Mouse (Mus musculus): ENCODE data around the gene Kctd10. TPM values are rescaled to one million over a fixed set of nuclear protein-coding genes. Genes with fewer than 3 reads are reported as not detected.

Kctd10 gene
- total RNA-seq, 1 experiment: 94.6 TPM

- Histone ChIP-seq H3K27ac (ENCODE audit: insufficient read depth, low read depth, low read length, poor library complexity, severe bottlenecking) (no peak overlapping the region), H3K36me3 (ENCODE audit: control insufficient read depth, insufficient read depth, low read length, poor library complexity, severe bottlenecking) (peaks cover 77% of the 10 kb centered on the region), H3K4me3 (ENCODE audit: insufficient read depth in 1 of 2, low read depth in 1 of 2, low read length in 2 of 2, poor library complexity in 1 of 2, severe bottlenecking in 1 of 2) (no peak overlapping the region), H3K4me1 (ENCODE audit: control insufficient read depth in 2 of 2, insufficient read depth in 2 of 2, low read length in 2 of 2, poor library complexity in 1 of 2) (peaks cover 0 to 4% of the 10 kb centered on the region in 2 experiments; a peak in 1 of 4 replicates), H3K9me3 (ENCODE audit: control insufficient read depth, insufficient read depth, low read depth, low read length) (no peaks in the 10 kb centered on the region), H3K9ac (ENCODE audit: insufficient read depth, low read depth, low read length, poor library complexity, severe bottlenecking) (no peak overlapping the region)
- DNase-seq (ENCODE audit: low read depth, low spot score): no peak
- in situ Hi-C loops (cut with MboI; ENCODE audit: low sequenced_read_pairs in 2 of 2, unreplicated experiment in 2 of 2): no loop called here
- TF ChIP-seq CHD2 (IDR thresholded peaks at IDR 0.05; ENCODE audit: low read depth, low read length) (no peak), ZC3H11A (IDR thresholded peaks at IDR 0.05; ENCODE audit: borderline replicate concordance, low read depth, low read length) (no peak), MAFK (IDR thresholded peaks at IDR 0.05; ENCODE audit: insufficient read depth, low read depth, low read length) (no peak), HCFC1 (IDR thresholded peaks at IDR 0.05; ENCODE audit: borderline replicate concordance, insufficient read depth, low read length) (no peak), ZNF384 (IDR thresholded peaks at IDR 0.05; ENCODE audit: low read depth, low read length) (no peak)
Measured at GRCm38 (mm10) chr5:114410429-114410828, 30.1 kb upstream of the Kctd10 start.

DNA sequence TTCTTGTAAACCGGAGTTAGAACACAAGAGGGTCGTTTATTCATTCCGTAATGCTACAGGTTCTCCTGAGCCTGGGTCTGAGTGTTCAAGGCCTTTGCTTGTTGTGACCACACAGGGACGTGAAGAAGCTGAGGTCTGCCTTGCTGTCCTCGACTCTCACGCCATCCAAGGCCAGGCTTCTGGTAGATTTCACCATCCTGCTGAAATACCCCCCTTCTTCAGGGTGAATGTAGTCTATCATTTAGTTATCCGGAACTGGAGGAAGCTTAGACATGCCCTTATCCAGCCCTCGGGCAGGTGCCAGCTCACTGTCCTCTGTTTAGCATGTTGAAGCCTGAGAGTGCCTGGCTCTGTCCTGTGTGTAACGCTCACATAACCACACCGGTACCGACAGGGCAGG is 28.5 kb upstream of the Kctd10 start:
- Histone ChIP-seq H3K9ac (ENCODE audit: insufficient read depth, low read depth, low read length, poor library complexity, severe bottlenecking) (no peak overlapping the region), H3K4me1 (ENCODE audit: control insufficient read depth in 2 of 2, insufficient read depth in 2 of 2, low read length in 2 of 2, poor library complexity in 1 of 2) (peaks cover 0 to 4% of the 10 kb centered on the region in 2 experiments; a peak in 1 of 4 replicates), H3K4me3 (ENCODE audit: insufficient read depth in 1 of 2, low read depth in 1 of 2, low read length in 2 of 2, poor library complexity in 1 of 2, severe bottlenecking in 1 of 2) (no peak overlapping the region), H3K27ac (ENCODE audit: insufficient read depth, low read depth, low read length, poor library complexity, severe bottlenecking) (no peak overlapping the region), H3K36me3 (ENCODE audit: control insufficient read depth, insufficient read depth, low read length, poor library complexity, severe bottlenecking) (peaks cover 75% of the 10 kb centered on the region), H3K9me3 (ENCODE audit: control insufficient read depth, insufficient read depth, low read depth, low read length) (no peaks in the 10 kb centered on the region)
- TF ChIP-seq ZC3H11A (IDR thresholded peaks at IDR 0.05; ENCODE audit: borderline replicate concordance, low read depth, low read length) (no peak), MAFK (IDR thresholded peaks at IDR 0.05; ENCODE audit: insufficient read depth, low read depth, low read length) (no peak)
- DNase-seq (ENCODE audit: low read depth, low spot score): no peak
- in situ Hi-C loops (cut with MboI; ENCODE audit: low sequenced_read_pairs in 2 of 2, unreplicated experiment in 2 of 2): no loop called here

GRCm38 (mm10) chr5:114407810-114408209 is 27.5 kb upstream of the Kctd10 start:
- in situ Hi-C loops (cut with MboI; ENCODE audit: low sequenced_read_pairs in 2 of 2, unreplicated experiment in 2 of 2): no loop called here
- peaks cover 77% of the 10 kb centered on the region for H3K36me3 ChIP-seq (ENCODE audit: control insufficient read depth, insufficient read depth, low read length, poor library complexity, severe bottlenecking)

GRCm38 (mm10) chr5:114407269-114407668 is 27.0 kb upstream of the Kctd10 start:
- H3K9me3 ChIP-seq (ENCODE audit: control insufficient read depth, insufficient read depth, low read depth, low read length): no peaks in the 10 kb centered on the region
- DNase-seq (ENCODE audit: low read depth, low spot score): no peak
- no peak overlapping the region for H3K9ac ChIP-seq (ENCODE audit: insufficient read depth, low read depth, low read length, poor library complexity, severe bottlenecking)
- no peak overlapping the region for H3K27ac ChIP-seq (ENCODE audit: insufficient read depth, low read depth, low read length, poor library complexity, severe bottlenecking)
- in situ Hi-C loops (cut with MboI; ENCODE audit: low sequenced_read_pairs in 2 of 2, unreplicated experiment in 2 of 2): no loop called here
- no peak overlapping the region for H3K4me3 ChIP-seq (ENCODE audit: insufficient read depth in 1 of 2, low read depth in 1 of 2, low read length in 2 of 2, poor library complexity in 1 of 2, severe bottlenecking in 1 of 2)
- H3K4me1 ChIP-seq (ENCODE audit: control insufficient read depth in 2 of 2, insufficient read depth in 2 of 2, low read length in 2 of 2, poor library complexity in 1 of 2): peaks cover 0 to 4% of the 10 kb centered on the region in 2 experiments; a peak in 1 of 4 replicates
- TF ChIP-seq ZNF384 (IDR thresholded peaks at IDR 0.05; ENCODE audit: low read depth, low read length): no peak
- no peak for TF ChIP-seq MAFK (IDR thresholded peaks at IDR 0.05; ENCODE audit: insufficient read depth, low read depth, low read length)
- no peak for TF ChIP-seq ZC3H11A (IDR thresholded peaks at IDR 0.05; ENCODE audit: borderline replicate concordance, low read depth, low read length)
- TF ChIP-seq HCFC1 (IDR thresholded peaks at IDR 0.05; ENCODE audit: borderline replicate concordance, insufficient read depth, low read length): no peak
- no peak for TF ChIP-seq CHD2 (IDR thresholded peaks at IDR 0.05; ENCODE audit: low read depth, low read length)
- peaks cover 77% of the 10 kb centered on the region for H3K36me3 ChIP-seq (ENCODE audit: control insufficient read depth, insufficient read depth, low read length, poor library complexity, severe bottlenecking)

More at GRCm38 (mm10) chr5:114407810-114408209, 27.5 kb upstream of the Kctd10 start:
- TF ChIP-seq HCFC1 (IDR thresholded peaks at IDR 0.05; ENCODE audit: borderline replicate concordance, insufficient read depth, low read length) (no peak), CHD2 (IDR thresholded peaks at IDR 0.05; ENCODE audit: low read depth, low read length) (no peak), ZNF384 (IDR thresholded peaks at IDR 0.05; ENCODE audit: low read depth, low read length) (no peak), MAFK (IDR thresholded peaks at IDR 0.05; ENCODE audit: insufficient read depth, low read depth, low read length) (no peak), ZC3H11A (IDR thresholded peaks at IDR 0.05; ENCODE audit: borderline replicate concordance, low read depth, low read length) (no peak)
- no peak overlapping the region for H3K27ac ChIP-seq (ENCODE audit: insufficient read depth, low read depth, low read length, poor library complexity, severe bottlenecking)
- no peak overlapping the region for H3K9ac ChIP-seq (ENCODE audit: insufficient read depth, low read depth, low read length, poor library complexity, severe bottlenecking)
- DNase-seq (ENCODE audit: low read depth, low spot score): no peak
- H3K4me3 ChIP-seq (ENCODE audit: insufficient read depth in 1 of 2, low read depth in 1 of 2, low read length in 2 of 2, poor library complexity in 1 of 2, severe bottlenecking in 1 of 2): no peak overlapping the region
- no peaks in the 10 kb centered on the region for H3K9me3 ChIP-seq (ENCODE audit: control insufficient read depth, insufficient read depth, low read depth, low read length)
- peaks cover 0 to 4% of the 10 kb centered on the region in 2 experiments; a peak in 1 of 4 replicates for H3K4me1 ChIP-seq (ENCODE audit: control insufficient read depth in 2 of 2, insufficient read depth in 2 of 2, low read length in 2 of 2, poor library complexity in 1 of 2)

DNA sequence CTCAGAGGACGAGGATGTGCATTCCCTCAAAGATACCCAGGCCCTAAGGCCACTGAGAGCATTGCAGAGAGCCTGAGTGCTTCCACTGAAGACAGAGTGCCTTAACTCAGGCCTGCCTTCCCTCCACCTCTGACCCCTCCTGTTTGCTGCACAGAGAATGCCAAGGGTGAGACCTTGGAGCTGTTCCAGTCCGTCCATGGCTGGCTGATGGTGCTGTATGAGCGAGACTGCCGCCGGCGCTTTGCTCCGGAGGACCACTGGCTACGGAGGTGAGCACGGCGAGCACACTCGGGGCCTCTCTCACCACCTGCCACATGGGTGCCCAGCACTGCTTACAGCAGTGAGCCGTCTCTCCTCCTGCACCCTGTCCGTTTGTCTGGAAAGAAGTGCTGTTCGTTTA is 26.3 kb upstream of the Kctd10 start:
- peaks cover 0 to 6% of the 10 kb centered on the region in 2 experiments; a peak in 1 of 4 replicates for H3K4me1 ChIP-seq (ENCODE audit: control insufficient read depth in 2 of 2, insufficient read depth in 2 of 2, low read length in 2 of 2, poor library complexity in 1 of 2)
- in situ Hi-C loops (cut with MboI; ENCODE audit: low sequenced_read_pairs in 2 of 2, unreplicated experiment in 2 of 2): no loop called here
- no peak overlapping the region; the same call in 1 of the 2 replicates for H3K27ac ChIP-seq (ENCODE audit: insufficient read depth, low read depth, low read length, poor library complexity, severe bottlenecking)
- H3K36me3 ChIP-seq (ENCODE audit: control insufficient read depth, insufficient read depth, low read length, poor library complexity, severe bottlenecking): peaks cover 74% of the 10 kb centered on the region
- no peak overlapping the region for H3K4me3 ChIP-seq (ENCODE audit: insufficient read depth in 1 of 2, low read depth in 1 of 2, low read length in 2 of 2, poor library complexity in 1 of 2, severe bottlenecking in 1 of 2)
- no peak for DNase-seq (ENCODE audit: low read depth, low spot score)
- no peak for TF ChIP-seq MAFK (IDR thresholded peaks at IDR 0.05; ENCODE audit: insufficient read depth, low read depth, low read length)
- TF ChIP-seq ZC3H11A (IDR thresholded peaks at IDR 0.05; ENCODE audit: borderline replicate concordance, low read depth, low read length): no peak
- no peak for TF ChIP-seq ZNF384 (IDR thresholded peaks at IDR 0.05; ENCODE audit: low read depth, low read length)
- no peak for TF ChIP-seq CHD2 (IDR thresholded peaks at IDR 0.05; ENCODE audit: low read depth, low read length)
- TF ChIP-seq HCFC1 (IDR thresholded peaks at IDR 0.05; ENCODE audit: borderline replicate concordance, insufficient read depth, low read length): no peak
- H3K9ac ChIP-seq (ENCODE audit: insufficient read depth, low read depth, low read length, poor library complexity, severe bottlenecking): no peak overlapping the region
- H3K9me3 ChIP-seq (ENCODE audit: control insufficient read depth, insufficient read depth, low read depth, low read length): no peaks in the 10 kb centered on the region

All from ES-E14 (cell line).